Mouse (Mus musculus) heart, embryonic 15.5 days (tissue): ENCODE results near the gene Il23r. TPM values are rescaled to one million over a fixed set of nuclear protein-coding genes. Genes with fewer than 3 reads are reported as not detected.

Experiments used
- ATAC-seq: fragments of 200-750 bp; cut with Nextera tagmentation; replicated peaks from 2 replicates; pipeline ENCODE4 v1.8.0; 2017; ENCODE audit warnings: low read depth, moderate TSS enrichment; ENCODE audit not compliant: insufficient number of reproducible peaks, insufficient read depth, low FRiP score
- H3K27ac ChIP-seq: fragments of 300-500 bp; sonication (generic); 2 replicates; pipeline ENCODE4 v1.5.1; 2015; ENCODE audit warnings: mild to moderate bottlenecking, inconsistent platforms
- H3K27me3 ChIP-seq: fragments of 300-500 bp; sonication (generic); 2 replicates; pipeline ENCODE4 v1.6.1; 2015; ENCODE audit warnings: inconsistent platforms
- H3K36me3 ChIP-seq: fragments of 300-500 bp; sonication (generic); 2 replicates; pipeline ENCODE4 v1.6.1; 2015; ENCODE audit warnings: mild to moderate bottlenecking, inconsistent platforms
- H3K4me1 ChIP-seq: fragments of 300-500 bp; sonication (generic); replicated peaks from 2 replicates; pipeline ENCODE4 v1.6.1; 2015; ENCODE audit warnings: inconsistent platforms
- H3K4me2 ChIP-seq: fragments of 300-500 bp; sonication (generic); 2 replicates; pipeline ENCODE4 v1.6.1; 2015; ENCODE audit warnings: inconsistent platforms, mild to moderate bottlenecking, moderate library complexity
- H3K4me3 ChIP-seq: fragments of 300-500 bp; sonication (generic); 2 replicates; pipeline ENCODE4 v1.5.1; 2015; ENCODE audit warnings: mild to moderate bottlenecking, inconsistent platforms
- H3K9ac ChIP-seq: fragments of 300-500 bp; sonication (generic); 2 replicates; pipeline ENCODE4 v1.6.1; 2015; ENCODE audit warnings: mild to moderate bottlenecking, inconsistent platforms
- H3K9me3 ChIP-seq: fragments of 300-500 bp; sonication (generic); replicated peaks from 2 replicates; pipeline ENCODE4 v1.6.1; 2016; ENCODE audit warnings: inconsistent platforms
- WGBS: fragments of 180-500 bp; shearing (Covaris S2); methylation state at CpG from one replicate; pipeline ENCODE4 v1.1.7; 2015; ENCODE audit warnings: mixed read lengths; 5-methylcytosine and 5-hydroxymethylcytosine counted together
- polyA plus RNA-seq: library from polyadenylated mRNA; unstranded; fragments of >200 nt; fragmentation: Nextera tagmentation; extraction: Ambion mirVana; gene quantifications from 2 replicates; pipeline ENCODE4 v1.2.1, GENCODE M21; 2015

Il23r gene
- polyA plus RNA-seq, 1 experiment from 2014 or later, result not detected

DNA sequence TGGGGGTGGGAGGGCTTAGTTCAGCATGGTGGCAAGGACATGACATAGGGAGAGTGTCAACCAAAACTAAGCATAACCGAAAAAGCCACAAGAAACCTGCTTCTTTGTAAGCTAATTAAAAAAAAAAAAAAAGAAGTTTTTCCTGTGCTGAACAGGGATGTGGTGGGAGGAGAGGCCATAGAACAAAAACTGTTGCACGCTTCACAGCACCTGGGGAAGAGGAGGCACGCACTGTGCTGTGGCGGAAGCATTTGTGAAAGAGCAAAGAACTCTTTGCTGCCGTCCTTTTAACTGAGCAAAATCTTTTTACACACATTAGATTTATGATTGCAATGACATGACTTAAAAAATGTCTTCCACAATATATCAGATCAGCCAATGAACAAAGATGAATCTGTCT lies 69.9 kb downstream of the Il23r start:
- Histone ChIP-seq H3K4me3 (no peak overlapping the region), H3K9ac (no peak overlapping the region), H3K36me3 (no peaks in the 10 kb centered on the region), H3K4me2 (no peak overlapping the region), H3K27me3 (no peaks in the 10 kb centered on the region), H3K9me3 (no peaks in the 10 kb centered on the region), H3K4me1 (no peaks in the 10 kb centered on the region), H3K27ac (no peak overlapping the region)
- no peak for ATAC-seq
- WGBS, result 73% methylated on average over 5 of the region's 5 CpGs

- 70% methylated on average over 3 of the region's 3 CpGs for WGBS
- no peak for ATAC-seq
Measured at GRCm38 (mm10) chr6:67416557-67416956, 75.1 kb downstream of the Il23r start.

DNA sequence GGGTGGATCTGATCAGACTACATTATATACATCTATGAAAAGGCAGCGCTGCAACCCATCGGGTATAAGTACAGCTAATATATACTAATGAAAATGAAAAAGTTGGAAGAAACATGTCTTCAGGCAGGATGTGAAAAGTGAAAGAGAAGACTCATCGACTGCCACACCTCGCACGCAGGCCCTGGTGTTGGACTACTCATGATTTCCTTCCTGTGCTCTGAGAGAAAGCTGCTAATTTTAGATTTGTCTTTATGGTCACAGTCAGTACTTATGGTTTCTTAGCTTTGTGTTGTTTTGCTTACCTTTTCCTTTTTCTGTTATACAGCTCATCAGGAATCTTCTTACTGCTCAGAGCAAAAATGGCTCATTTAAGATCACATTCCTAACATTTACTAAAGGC lies 76.4 kb downstream of the Il23r start:
- H3K9me3 ChIP-seq, result no peaks in the 10 kb centered on the region
- no peak overlapping the region for H3K4me2 ChIP-seq
- no peak for ATAC-seq
- H3K27ac ChIP-seq, result no peak overlapping the region
- WGBS, result 73% methylated on average over 5 of the region's 5 CpGs
- no peak overlapping the region for H3K9ac ChIP-seq
- no peak overlapping the region for H3K4me3 ChIP-seq
- H3K27me3 ChIP-seq, result no peaks in the 10 kb centered on the region
- no peaks in the 10 kb centered on the region for H3K36me3 ChIP-seq
- H3K4me1 ChIP-seq, result no peaks in the 10 kb centered on the region

More at GRCm38 (mm10) chr6:67416557-67416956, 75.1 kb downstream of the Il23r start:
- H3K9me3 ChIP-seq, result no peaks in the 10 kb centered on the region
- no peak overlapping the region for H3K4me2 ChIP-seq
- no peaks in the 10 kb centered on the region for H3K4me1 ChIP-seq
- H3K4me3 ChIP-seq, result no peak overlapping the region
- H3K27me3 ChIP-seq, result no peaks in the 10 kb centered on the region
- H3K9ac ChIP-seq, result no peak overlapping the region
- H3K36me3 ChIP-seq, result no peaks in the 10 kb centered on the region
- H3K27ac ChIP-seq, result no peak overlapping the region

DNA sequence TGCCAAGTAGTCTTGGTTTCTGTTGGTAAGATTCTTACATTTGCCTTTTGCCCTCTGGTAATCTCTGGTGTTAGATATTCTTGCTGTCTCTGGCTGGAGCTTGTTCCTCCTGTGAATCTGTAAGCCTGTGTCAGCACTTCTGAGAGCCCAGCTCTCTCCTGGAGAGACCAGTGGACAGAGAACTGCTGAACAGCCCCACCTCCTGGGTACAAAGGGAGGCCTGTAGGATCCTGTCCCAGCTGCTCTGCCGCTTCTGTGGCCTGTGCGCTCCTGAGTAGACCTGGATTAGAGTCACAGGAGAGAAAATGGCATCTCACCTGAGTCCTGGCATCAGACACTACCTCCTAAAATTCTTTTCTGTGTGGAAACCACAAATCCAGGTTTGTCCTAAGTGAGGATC lies 78.3 kb downstream of the Il23r start:
- 79% methylated on average over 2 of the region's 2 CpGs for WGBS

GRCm38 (mm10) chr6:67405281-67405682 lies 86.4 kb downstream of the Il23r start:
- WGBS, result 76% methylated on average over 3 of the region's 3 CpGs
- Histone ChIP-seq H3K4me2 (no peak overlapping the region), H3K9ac (no peak overlapping the region), H3K4me3 (no peak overlapping the region), H3K4me1 (no peaks in the 10 kb centered on the region), H3K9me3 (no peaks in the 10 kb centered on the region), H3K27ac (no peak overlapping the region), H3K27me3 (no peaks in the 10 kb centered on the region), H3K36me3 (no peaks in the 10 kb centered on the region)
- ATAC-seq, result no peak

More for the DNA sequence above, 78.3 kb downstream of the Il23r start:
- H3K36me3 ChIP-seq, result no peaks in the 10 kb centered on the region
- H3K9ac ChIP-seq, result no peak overlapping the region
- H3K4me2 ChIP-seq, result no peak overlapping the region
- H3K9me3 ChIP-seq, result no peaks in the 10 kb centered on the region
- no peaks in the 10 kb centered on the region for H3K4me1 ChIP-seq
- no peaks in the 10 kb centered on the region for H3K27me3 ChIP-seq
- H3K4me3 ChIP-seq, result no peak overlapping the region
- no peak for ATAC-seq
- no peak overlapping the region for H3K27ac ChIP-seq

DNA sequence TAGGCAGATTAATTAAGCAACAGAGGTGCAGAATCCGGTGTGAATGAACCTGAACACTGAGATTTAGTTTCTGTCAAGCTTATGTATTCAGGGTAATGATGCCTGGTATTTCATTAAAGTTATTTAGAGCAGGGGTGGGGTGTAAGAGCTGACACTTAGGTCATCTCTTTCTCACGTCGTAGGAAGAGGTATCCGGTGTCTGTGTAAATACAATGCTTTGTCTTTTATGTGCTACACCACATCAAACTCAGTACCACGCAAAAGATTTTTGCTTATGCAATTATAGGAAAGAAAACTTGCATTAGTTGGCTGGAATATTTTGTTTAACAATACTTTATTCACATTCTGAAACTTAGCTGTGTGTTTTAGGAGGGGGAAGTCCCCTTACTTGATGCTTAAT lies 92.1 kb downstream of the Il23r start:
- H3K36me3 ChIP-seq, result no peaks in the 10 kb centered on the region
- no peaks in the 10 kb centered on the region for H3K27me3 ChIP-seq
- no peaks in the 10 kb centered on the region for H3K9me3 ChIP-seq
- H3K4me2 ChIP-seq, result no peak overlapping the region
- no peak overlapping the region for H3K27ac ChIP-seq
- ATAC-seq, result no peak
- H3K4me1 ChIP-seq, result no peaks in the 10 kb centered on the region
- H3K9ac ChIP-seq, result no peak overlapping the region
- WGBS, result 70% methylated on average over 5 of the region's 5 CpGs
- no peak overlapping the region for H3K4me3 ChIP-seq

DNA sequence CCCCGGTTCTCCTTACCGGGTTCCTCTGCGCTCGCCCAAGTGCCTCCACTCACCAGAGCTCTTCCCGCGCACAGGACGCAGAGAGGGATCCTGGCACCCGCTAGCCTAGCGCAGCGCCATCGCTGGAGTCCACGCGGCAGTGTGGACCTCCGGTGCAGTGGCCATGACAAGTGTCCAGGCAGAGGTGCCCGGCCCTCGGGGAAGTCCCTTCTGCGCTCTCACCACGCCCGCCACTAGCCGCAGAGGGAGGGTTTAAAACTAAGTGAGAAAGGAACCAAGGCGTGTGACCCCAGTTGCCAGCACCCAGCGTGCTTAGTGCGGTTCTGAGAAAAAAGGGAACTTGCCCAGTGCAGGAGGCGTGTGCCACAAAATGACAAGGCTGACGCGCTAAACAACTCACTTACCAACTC lies 115.7 kb downstream of the Il23r start, which contains the start of gene Il12rb2:
Il12rb2 (minus strand) TSS at position 207 of the 410 bp plus-strand sequence.
- ATAC-seq, result no peak
- 3% methylated on average over 26 of the region's 26 CpGs for WGBS
- H3K9ac ChIP-seq, result no peak within 1 kb of the TSS
- H3K27ac ChIP-seq, result no peak within 1 kb of the TSS
- H3K36me3 ChIP-seq, result no peaks in the 10 kb centered on the region
- H3K4me3 ChIP-seq, result peak within 1 kb of the TSS; percentile 45
- H3K4me1 ChIP-seq, result peaks cover 6% of the 10 kb centered on the region; the same call in 1 of the 2 replicates
- peak within 1 kb of the TSS; percentile 77 for H3K4me2 ChIP-seq
- no peaks in the 10 kb centered on the region for H3K9me3 ChIP-seq
- no peaks in the 10 kb centered on the region for H3K27me3 ChIP-seq

Other genes with a start within 250 kb of the Il23r start
- gene Il12rb2, start 115.7 kb downstream of the Il23r start, polyA plus RNA-seq, result 0.05 and 1.0 TPM in 2 replicates
- gene Tacstd2, start 43.9 kb upstream of the Il23r start, polyA plus RNA-seq, result 0.62 and 3.4 TPM in 2 replicates